Mouse (Mus musculus) left cerebral cortex, postnatal 4 days (tissue): Measurements from ENCODE around the gene Tgfbr2. TPM values are rescaled to one million over a fixed set of nuclear protein-coding genes. Genes with fewer than 3 reads are reported as not detected.
A peak's percentile ranks its signal among the peaks of the same experiment; 100 is the strongest.

Source experiments
- DNase-seq: peaks from one replicate; pipeline ENCODE4 v3.0.0-alpha.2; 2022
- intact Hi-C: fragments of 180-260 bp; cut with DNase I; formaldehyde crosslinking; loops from one replicate; pipeline ENCODE4 v1.15.1; 2025
- total RNA-seq, 2 experiments: library from RNA; stranded (reverse); gene quantifications; 2 replicates each; pipeline ENCODE4 v1.2.3; 2021

Tgfbr2 gene
- total RNA-seq, 2 experiments from 2014 or later = 11.5 to 12.0 TPM

DNA sequence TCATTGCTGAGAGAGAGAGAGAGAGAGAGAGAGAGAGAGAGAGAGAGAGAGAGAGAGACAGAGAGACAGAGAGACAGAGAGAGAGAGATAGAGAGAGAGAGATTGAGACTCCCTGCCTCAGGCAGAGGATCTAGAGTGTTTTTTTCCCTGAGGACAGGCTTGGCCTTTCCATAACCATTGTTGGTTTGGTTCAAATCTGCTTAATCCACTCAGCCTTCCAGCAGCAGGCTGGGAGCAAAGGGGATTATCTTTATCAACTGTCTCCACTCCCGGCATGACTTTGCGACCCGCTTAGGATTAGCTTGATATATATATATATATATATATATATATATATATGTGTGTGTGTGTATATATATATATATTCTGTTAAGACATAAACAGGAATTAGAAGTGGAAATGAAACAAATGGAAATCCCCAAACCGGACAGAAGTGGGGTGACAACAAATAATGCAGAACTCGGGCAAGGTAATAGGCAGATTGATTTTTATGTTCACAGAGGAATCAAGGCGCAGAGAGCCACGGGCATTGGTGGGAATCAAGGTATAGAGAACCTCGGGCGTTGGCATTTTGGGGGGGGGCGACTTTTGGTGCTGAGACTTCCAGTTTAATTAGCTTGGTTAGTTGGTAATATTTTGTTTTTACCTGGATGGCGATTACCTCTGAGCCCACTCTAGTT is 22.5 kb upstream of the Tgfbr2 start:
- DNase-seq = no peak
- intact Hi-C loops = no loop called here

- no peak for DNase-seq
- intact Hi-C loops = no loop called here
These were observed 18.8 kb upstream of the Tgfbr2 start for GRCm38 (mm10) chr9:116193889-116194450.

DNA sequence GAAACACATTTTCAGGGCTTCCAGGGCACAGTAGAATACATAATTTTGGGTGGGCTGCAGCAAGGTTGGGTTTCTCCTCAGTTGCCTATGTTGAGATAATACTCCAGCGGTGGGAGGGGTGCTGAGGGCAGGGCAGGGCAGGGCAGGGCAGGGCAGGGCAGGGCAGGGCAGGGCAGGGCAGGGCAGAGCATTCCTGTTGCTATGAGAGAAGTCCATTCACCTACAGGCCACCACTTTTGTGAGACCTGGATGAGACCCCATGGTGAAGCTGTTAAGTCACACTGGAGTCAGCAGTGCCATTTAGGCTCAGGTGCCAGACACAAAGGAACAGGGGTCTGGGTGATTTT is 18.3 kb upstream of the Tgfbr2 start:
- no peak for DNase-seq
- intact Hi-C loops = no loop called here

- DNase-seq = no peak
- intact Hi-C loops = no loop called here
These were observed 17.8 kb upstream of the Tgfbr2 start for GRCm38 (mm10) chr9:116192826-116193534.

DNA sequence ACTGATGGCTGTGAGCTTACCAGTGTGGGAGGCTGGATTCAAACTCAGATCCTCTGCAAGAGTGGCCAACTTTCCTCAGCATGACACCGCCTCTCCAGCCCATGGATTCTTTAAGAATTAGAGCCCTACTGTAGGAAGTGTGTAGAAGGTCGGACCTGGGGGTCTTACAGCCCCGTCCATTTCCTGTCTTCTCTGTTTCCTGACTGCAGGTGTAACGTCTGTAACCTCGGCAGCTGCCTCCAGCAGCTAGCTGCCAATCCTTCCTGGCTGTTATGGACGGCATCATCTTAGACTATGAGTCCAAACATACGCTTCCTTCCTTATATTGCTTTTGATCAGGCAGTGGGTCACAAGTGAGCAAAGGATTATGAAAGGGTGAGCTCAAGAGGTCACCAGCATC is 17.1 kb upstream of the Tgfbr2 start:
- no peak for DNase-seq
- intact Hi-C loops = no loop called here

DNA sequence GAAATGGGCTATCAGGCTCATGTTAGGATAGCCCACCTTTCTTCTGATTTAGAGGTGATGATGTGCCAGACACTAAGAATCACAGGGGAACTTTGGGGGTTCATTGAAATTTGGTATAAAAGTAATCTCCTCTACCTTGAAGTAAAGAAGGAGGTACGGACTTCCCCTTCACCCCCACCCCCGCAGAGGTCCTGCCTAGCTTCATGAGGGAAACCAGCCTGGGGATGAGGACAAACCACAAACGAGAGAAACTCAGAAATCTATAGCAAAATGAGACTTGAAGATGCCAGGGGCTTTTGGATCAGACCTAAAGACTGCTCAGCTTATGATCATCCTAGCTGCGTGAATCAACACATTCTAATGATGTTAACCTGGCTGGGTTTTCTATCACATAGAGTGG is 14.7 kb upstream of the Tgfbr2 start:
- intact Hi-C loops = no loop called here
- DNase-seq = no peak

DNA sequence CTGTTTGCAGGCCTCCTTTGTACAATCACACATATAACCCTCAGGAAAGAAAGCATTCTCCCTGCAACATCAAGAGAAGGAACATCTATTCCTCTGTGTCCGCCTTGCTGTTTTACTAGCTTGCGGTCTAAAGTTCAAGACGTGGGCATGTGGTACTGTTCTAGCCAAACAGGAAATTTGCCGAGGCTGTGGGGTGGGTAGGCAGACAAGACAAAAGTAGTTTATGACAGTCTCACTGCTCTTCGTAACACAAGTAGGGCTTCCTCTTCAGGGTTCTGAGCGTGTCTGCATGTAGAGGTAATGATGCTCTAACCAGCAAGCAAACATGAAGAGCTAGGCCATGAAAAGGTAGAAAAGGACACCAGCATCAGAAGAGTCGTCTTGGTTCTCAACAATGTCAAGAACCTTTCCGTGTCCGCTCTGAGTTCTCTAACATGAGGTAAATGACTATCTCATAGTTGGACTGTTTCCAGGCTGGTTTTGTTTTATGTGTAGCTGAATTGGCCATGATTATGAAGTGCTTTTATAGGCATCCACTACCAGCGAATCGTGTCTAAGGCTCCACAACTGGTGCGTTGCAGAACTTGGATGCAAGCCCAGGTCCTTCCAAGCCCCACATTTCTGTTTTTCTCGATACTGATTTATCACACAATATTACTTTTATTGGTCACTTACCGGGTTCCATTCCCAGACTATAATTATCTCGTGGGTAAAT is 13.9 kb upstream of the Tgfbr2 start:
- intact Hi-C loops = no loop called here
- DNase-seq = no peak

DNA sequence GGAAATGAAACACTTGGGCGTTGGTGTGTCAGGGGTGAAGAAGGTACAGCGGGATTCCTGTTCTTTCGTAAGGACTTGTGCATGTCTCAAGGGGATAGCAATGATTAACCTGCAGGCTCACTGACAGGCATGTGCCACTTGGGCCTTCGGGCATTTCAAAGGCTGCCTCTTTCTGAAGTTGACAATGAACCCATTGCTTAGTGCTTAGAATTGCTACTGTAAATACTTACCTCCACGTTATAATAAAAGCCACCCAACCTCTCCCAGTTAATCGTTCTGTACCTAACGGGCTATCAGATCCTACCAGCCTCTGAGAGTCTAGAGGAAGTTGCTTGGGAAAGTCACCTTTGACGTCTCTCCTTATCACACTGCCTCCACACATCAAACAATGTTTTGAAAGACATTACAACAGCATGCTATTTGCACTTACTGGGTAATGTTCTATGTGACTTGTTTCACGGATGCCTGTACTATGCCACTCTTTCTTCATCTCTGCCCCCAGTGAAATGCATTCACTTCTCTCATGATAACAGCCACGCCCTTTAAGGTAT is 12.1 kb upstream of the Tgfbr2 start:
- intact Hi-C loops = no loop called here
- no peak for DNase-seq

- intact Hi-C loops = no loop called here
- no peak for DNase-seq
These were observed 9.7 kb upstream of the Tgfbr2 start for GRCm38 (mm10) chr9:116184903-116185302.

- intact Hi-C loops = no loop called here
- no peak for DNase-seq
These were observed 7.9 kb upstream of the Tgfbr2 start for GRCm38 (mm10) chr9:116183035-116183434.

- intact Hi-C loops = no loop called here
These were observed 6.4 kb upstream of the Tgfbr2 start for GRCm38 (mm10) chr9:116181608-116182007.

DNA sequence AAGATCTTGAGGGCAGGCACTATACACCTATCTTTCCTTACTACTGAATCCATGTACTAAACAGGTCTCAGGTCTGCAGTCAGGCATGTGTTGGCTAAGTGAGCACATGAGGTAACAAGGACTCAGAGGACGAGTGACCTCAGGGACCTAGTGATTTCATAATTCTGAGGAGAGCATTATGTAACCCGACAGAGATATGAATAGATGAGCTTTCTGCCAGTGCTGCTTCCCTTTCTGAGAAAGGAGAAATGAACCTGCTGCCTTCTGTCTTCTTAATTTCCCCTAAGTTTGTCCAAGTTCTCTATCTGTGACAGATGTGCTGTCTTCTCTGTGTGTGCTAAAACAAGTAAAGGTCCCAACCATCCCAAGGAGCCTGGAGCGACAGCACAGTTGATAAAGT is 3.0 kb upstream of the Tgfbr2 start:
- no peak for DNase-seq
- intact Hi-C loops = no loop called here

More at GRCm38 (mm10) chr9:116181608-116182007, 6.4 kb upstream of the Tgfbr2 start:
- DNase-seq = no peak

- DNase-seq = no peak
- intact Hi-C loops = no loop called here
These were observed 1.9 kb upstream of the Tgfbr2 start for GRCm38 (mm10) chr9:116177108-116177507.

DNA sequence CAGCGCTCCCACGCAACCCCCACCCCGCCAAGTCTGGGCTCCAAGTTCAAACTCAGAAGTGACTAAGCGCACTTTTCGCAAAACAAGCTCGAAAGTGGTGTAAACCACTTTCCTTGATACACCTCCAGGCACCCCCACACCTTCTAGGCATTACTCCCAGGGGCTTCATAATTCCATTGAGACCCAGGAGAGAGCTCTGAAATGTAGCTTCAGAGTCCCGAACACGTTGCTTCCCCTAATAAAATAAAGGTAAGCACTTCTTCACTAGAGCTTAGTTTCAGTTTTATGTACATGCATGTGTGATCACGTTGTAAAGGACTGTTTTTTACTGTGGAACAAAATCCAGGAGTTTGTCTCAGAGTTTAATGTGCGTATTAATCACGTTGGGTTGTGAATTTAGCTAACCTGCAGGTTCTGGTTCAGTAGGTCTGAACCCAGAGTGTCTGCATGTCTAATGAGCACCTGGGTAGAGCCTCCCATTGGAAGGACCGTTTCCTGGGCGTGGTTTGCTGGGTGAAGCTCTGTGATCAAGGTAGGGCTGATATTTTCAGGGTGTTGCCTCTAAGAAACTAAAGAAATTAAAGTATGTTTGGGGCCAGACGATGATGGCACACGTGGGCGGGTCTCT is 442 bp upstream of the Tgfbr2 start:
- DNase-seq = no peak
- intact Hi-C loops = no loop called here

- intact Hi-C loops = no loop called here
- no peak for DNase-seq
These were observed 1.5 kb downstream of the Tgfbr2 start for GRCm38 (mm10) chr9:116173473-116174170.

- intact Hi-C loops = no loop called here
- DNase-seq = no peak
These were observed 2.1 kb downstream of the Tgfbr2 start for GRCm38 (mm10) chr9:116173059-116173458.

DNA sequence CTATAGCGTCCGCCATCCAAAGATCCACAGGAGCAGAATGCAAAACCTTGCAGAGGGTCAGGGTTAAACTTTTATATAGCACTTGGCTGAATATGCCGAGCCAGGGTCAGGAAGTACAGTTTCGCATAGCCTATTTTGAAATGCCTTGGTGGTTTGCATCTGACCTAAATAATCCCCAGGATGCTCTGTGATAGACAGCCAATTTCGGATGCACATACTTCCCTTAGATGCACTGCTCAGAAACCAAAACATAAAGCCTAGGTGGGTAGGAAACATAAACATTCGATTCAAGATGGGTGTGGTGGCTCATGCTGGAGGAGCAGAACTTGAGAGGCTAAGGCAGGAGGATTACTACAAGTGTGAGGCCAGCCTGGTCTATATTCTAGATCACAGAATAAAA is 6.1 kb downstream of the Tgfbr2 start:
- no peak for DNase-seq
- intact Hi-C loops = no loop called here

DNA sequence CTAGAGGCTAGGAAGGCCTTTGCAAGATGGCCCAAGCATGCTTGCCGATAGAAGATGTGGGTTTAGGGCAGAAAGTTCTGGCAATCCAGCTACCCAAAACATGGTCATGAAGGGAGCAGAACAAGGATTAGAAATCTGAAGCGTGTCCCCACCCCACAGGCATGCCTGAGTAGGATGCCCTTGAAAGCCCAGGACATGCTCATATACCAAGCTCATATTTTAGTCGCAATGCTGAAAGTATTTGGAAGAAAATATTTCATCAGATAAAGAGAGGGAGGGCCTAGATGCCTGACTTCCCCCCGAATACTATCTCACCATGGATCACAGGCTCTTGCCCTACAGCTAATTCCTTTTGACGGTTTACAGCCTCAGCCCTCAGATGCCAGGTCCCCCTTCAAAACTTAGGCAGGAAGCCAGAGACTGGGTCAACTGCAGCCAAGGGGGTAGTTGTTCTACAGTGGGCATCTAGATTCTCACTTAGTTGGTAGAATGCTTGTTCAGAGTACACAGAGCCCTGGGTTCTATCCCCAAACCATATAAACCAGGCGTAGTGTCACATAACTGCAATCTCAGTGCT is 7.8 kb downstream of the Tgfbr2 start:
- intact Hi-C loops = no loop called here

GRCm38 (mm10) chr9:116166363-116166762 is 8.8 kb downstream of the Tgfbr2 start:
- DNase-seq = no peak
- intact Hi-C loops = no loop called here

More for the DNA sequence above, 7.8 kb downstream of the Tgfbr2 start:
- DNase-seq = peak; percentile 10

- intact Hi-C loops = no loop called here
- DNase-seq = no peak
These were observed 11.3 kb downstream of the Tgfbr2 start for GRCm38 (mm10) chr9:116163883-116164282.
